Mouse (Mus musculus): Measurements from ENCODE around the gene Tnp2.
A peak's percentile ranks its signal among the peaks of the same experiment; 100 is the strongest.

Gene Tnp2

DNA sequence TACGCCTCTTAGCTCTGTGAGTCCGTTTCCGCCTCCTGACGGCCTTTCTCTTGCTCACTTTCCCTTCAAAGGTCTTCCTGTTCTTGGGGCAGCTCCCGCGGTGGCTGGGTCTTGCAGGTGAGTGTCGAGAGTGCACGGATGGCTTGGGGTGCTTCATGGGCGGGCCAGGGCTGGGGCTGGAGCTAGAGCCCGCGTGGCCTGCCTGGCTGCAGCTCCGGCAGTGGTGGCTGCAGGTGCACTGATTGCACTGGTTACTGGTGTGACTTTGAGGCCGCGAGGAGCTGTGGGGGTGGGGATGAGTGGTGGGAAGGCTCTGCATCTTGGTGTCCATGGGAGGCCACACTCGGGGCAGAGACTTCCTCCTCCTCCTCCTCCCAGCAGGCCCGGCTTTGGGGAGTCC is at the start of gene Tnp2:
Tnp2 (minus strand) TSS at position 390 of the 400 bp plus-strand sequence.
- no peak for DNase-seq (ENCODE audit: low spot score)

DNA sequence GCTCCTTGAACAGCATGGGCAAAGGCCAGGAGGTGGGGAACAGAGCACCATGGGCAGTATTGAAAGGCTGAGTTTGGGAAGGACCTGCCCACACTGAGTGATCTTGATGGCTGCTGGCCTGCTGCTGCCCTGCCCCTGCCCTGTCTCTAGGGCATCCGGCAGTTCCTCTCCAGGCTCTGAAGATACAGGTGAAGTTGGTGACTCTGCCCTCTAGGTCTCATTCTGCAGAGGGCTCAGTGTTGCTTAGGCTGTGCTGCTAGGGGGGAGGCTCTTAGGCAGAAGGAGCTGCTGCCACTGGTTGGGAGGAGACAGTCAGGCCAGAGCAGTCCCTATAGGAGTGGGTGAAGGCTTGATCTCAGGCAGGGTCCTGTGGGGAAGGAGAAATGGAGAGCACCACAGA is 49.4 kb upstream of the Tnp2 start:
- DNase-seq (ENCODE audit: low spot score): no peak

DNA sequence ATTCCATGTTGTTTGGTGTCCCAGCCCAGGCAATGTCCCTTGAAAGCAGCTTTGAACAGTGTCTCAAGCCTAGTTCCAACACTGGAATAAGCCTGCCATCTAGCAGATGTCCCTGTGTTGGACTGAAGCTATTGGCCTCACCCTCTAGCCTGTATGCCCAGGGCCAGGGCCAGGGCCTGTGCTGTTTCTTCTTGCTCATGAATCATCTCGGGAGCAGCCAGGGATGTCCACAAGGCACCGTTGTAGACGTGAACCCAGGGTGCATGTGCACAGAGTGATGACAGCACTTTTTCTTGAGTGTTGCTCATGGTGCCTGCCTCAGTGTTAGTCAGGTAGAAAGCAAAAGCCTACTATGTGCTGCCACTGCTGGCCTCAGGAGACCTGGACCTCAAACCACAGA is 48.8 kb upstream of the Tnp2 start:
- no peak for DNase-seq (ENCODE audit: low spot score)

DNA sequence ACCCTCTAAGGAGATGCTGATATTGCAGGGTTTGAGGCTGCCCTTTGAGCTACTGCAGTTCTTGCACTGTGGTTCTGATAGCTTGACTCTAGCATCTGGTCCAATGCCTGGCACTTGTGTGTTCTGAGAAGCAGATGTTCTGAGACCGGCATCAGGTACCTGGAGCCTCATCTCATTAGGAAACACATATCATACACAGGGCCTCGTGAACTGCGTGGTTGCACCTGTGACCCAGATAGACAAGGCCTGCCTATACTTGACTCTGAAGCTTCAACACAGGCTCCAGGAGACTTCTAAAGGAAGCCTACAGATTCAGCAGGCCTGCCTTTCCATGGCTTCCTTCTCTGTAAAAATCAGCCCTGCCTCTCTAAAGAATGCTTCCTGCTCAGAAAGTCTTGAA is 47.9 kb upstream of the Tnp2 start:
- no peak for DNase-seq (ENCODE audit: low spot score)

DNA sequence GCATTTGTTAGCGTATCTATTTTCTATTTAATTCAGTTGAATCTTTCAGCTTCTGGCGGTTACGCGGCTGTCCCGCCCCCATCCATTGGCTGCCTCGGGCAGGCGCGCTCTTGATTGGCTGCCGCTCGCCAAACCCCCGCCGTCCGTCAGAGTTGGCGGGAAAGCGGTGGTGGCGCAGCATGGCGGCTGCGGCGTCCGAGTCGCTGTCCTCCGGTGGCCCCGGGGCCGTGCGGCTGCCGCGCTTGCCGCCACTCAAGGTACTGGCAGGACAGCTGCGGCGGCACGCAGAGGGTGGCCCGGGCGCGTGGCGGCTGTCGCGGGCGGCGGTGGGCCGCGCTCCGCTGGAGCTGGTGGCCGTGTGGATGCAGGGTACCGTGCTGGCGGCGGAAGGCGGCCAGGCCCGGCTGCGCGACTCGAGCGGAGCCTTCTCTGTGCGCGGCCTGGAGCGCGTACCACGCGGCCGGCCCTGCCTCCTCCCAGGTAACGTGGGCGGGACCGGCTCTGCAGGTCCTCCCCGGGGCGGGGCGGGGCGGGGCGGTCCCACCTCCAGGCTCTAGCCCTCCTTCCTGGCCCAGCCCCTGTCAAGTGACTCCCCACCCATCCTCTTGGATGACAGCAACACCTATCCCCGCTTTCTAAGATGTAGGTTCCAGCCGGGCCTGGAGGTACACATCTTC is 46.6 kb upstream of the Tnp2 start, which contains the start of gene Rmi2:
Rmi2 (plus strand) TSS at position 149 of the 677 bp plus-strand sequence.
- DNase-seq (ENCODE audit: low spot score): peak; percentile 88

DNA sequence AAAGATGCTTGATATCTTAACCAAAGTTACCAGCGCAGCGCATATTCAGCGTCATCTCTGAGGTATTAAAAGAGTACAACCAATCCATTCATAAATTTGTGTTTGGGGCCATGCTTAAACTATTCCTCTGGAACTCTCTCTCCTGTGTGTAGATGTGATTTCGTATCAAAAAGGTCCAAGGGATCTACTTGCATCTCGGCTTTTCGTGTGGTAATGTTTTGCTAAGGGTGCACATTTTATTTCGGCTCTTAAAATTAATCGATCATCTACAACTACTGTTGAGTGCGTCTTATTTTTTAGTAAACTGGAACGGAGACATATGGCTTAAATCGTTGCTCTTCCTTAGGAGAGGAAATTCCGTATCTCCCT is 46.1 kb upstream of the Tnp2 start:
- DNase-seq (ENCODE audit: low spot score): no peak

DNA sequence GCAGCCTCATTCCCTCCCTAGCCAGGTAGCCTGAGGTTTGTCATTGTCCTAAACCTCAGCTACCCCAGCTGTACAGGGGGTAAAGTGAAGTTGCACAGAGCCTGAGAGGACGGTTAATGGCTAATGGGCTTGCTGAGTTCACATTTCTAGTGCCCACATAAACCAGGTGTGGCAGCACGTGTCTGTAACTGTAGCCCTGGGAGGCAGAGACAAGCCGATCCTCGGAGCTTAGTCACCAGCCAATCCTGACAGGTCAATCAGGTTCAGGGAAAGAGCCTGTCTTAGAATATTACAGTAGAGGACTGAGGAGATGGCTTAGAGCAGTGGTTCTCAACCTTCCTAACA is 40.0 kb upstream of the Tnp2 start:
- DNase-seq (ENCODE audit: low spot score): peak; percentile 23

DNA sequence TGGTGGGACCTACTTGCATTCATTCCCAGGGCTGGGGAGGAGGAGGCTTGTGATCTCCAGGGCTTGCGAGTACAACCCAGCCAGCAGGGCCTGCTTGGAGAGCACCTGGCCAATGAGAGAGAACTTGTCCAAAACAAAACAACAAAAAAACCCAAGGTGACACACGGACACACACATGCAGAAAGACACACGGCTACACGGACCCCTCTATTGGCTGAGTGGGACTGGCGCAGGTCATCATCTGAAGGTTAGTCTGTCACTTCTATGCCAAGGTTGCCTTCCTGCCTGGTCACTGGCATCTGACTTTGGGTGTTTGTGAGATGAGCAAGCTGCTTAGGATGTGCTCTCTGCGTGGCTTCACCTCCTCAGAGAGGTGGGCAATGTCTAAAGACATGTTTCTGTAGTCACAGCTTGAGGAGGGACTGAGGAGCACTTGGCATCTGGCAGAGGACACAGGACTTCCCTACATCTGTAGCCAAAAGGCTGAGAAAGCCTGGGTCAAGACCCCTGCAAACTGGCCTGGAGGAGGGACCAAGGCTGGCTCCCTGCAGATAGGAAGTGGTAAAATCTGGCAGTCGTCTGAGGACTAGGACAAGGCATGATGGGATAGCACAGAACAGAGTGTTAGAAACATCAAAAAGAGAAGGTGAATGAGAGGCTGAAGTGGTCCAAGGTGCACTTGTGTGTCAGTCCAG is 39.5 kb upstream of the Tnp2 start:
- DNase-seq (ENCODE audit: low spot score): no peak

DNA sequence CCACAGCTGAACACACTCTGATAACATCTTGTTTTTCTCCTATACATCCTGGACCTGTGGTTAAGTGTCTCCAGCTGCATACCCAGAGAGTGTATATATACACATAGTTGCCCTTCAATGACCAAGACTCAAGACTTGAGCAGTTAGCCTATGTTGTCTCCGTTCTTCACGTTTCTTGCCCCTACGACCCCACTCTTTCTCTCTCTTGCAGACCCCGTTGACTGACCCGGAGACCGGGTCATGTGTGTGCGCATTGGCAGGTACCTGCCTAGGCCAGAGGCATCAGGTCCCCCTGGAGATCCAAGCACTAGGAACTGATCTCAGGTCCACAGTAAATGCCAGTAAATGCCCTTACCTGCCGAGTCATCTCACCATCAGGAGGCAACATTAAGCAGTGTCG is 38.8 kb upstream of the Tnp2 start:
- no peak for DNase-seq (ENCODE audit: low spot score)

DNA sequence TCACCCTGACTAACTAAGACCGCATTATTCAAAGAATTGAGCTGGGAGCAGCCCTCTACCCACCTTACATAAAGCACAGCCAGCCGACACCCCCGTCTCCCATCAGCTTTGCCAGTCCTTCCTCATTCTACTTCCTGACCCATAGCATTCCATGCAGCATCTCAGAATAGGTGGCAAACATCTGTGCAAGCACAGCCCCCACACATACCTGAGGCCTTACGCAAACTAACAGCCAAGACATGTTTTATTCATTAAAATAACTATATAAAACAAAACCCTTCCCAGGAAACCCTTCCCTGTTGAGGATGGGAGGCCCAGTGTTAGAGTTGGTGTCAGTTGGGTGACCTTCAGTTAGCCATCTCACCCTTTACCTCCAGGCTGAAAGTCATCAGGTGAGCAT is 37.4 kb upstream of the Tnp2 start:
- no peak for DNase-seq (ENCODE audit: low spot score)

DNA sequence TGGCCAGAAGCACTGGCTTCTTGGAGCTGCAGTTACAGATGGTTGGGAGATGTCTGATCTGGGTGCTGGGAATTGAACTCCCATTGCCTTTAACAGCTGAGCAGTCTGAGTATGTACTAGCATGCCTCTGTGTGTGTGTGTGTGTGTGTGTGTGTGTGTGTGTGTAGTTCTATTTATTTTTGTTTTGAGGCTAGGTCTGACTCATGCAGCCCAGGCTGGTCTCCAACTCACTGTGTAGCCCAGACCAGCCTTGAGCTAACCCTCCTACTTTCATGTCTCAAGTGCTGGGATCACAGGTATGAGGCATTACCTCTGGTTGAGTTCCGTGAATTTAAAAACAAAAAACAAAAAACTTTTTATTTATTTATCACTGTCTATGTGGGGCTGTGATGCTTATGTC is 36.1 kb upstream of the Tnp2 start:
- no peak for DNase-seq (ENCODE audit: low spot score)

DNA sequence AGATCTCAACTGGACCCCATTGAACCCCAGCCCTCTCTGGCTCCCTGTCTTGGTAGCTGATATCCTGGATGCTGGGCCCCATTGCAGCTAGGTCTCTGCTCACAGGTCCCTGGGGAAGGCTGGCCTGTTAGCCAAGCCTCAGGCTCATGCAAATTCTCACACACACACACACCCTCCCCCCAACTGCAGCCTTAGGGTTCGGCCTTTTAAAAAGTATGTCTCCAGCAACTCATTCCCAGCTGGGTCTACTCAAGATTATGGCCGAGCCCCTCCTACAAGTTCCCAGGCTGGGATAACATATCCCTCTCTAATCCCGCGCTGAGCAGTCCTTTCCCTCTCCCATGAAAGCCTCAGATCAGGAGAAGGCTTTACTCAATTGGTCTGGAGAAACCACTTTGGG is 32.9 kb upstream of the Tnp2 start:
- no peak for DNase-seq (ENCODE audit: low spot score)

DNA sequence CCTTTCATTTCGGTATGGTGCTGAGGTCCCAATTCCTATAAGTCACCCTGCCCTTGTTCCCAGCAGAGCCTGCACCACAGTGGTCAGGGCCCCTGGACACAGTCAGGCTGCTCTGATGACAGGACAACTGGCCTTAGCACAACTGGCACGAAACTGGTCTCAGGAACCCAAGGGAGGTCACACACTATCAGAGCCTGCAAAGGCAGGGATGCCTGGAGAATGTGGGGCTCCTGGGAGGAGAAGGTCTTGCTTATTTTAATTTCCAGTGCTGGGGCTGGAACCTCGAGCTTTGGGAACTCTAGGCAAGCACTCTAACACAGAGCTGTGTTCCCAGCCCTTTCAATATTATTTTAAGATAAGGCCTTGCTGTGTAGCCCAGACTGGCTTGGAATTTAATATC is 31.5 kb upstream of the Tnp2 start:
- DNase-seq (ENCODE audit: low spot score): no peak

DNA sequence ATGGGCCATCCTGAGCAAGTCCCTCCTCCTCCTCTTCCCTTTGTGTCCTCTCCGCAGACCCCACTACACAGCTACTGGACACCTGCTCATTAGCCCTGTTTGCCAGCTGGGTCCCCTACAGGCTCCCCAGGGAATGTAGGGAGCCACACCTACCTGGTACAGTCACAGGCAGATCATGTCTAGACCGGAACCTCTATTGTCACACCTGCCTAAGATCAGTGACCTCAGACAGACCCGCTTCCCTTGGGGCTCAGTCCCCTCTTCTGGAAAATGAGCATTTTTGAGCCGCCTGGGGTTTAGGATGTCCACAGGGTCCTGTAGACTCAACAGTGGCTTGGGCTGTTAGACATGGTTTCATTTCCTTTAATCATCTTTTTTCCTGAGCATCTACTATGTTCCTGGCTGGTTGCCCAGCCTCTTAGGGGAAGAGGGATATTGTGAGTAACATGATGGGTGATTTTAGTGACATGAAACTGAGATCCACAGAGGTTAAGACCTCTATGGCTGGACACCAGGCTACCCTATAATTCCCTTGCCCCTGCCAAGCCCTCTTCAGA is 30.2 kb upstream of the Tnp2 start:
- no peak for DNase-seq (ENCODE audit: low spot score)

DNA sequence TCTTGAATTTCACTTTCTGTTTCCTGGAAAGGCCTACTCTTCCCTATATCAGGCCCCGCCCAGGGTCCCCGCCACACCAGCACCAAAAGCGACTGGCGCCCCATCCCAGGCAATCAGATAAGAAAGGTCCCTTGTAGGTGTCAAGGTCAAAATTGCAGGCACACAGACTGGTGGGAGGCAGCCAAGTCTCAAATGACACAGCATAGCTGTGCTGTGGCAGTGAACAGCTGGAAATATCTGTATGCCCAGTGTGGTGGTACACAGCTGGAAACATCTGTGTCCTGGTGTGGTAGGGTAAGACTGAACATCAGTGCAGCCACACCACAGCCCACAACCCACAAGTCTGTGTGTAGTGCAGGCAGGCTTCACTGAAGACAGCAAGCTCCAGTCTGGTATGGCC is 26.4 kb upstream of the Tnp2 start:
- no peak for DNase-seq (ENCODE audit: low spot score)

DNA sequence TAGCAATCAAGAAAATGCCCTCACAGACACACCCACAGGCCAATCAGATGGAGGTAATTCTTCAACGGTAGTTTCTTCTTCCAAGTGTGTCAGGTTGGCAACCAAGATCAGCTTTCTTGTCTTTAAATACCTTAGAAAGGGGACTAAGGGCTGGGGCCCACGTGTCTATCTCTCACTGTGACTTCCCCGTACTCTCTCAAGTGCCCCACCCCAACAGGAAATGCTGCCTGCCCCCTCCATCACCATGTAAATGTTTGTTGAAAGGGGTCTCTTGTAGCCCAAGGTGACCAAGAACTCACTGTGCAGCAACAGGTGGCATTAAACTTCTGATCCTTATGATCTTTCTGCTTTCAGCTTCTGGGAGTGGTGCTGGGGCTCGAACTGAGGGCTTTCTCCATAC is 25.3 kb upstream of the Tnp2 start:
- DNase-seq (ENCODE audit: low spot score): no peak

DNA sequence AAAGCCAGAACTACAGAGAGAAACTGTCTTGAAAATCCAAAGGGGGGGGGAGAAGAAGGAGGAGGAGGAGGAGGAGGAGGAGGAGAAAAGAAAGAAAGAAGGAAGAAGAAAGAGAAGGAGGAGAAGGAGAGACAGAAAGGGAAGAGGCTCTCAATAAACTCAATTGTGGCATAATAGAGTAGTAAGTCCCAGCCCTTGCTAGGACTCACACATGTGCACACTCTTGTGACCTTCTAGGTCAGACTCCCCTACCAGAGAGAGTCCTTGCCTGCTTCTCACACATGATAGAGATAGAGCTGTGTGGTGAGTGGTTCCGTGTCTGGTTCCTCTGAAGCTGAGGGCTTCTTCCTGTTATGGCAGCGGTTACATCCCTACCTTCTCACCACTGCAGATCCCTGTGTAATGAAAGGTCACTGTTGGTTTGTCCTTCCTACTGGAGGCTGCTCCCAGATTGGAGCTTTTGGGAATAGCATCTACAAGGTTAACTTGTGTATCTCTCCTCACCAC is 24.5 kb upstream of the Tnp2 start, which contains the start of gene Gm11172:
Gm11172 (plus strand) TSS at position 51 of the 507 bp plus-strand sequence.
- DNase-seq (ENCODE audit: low spot score): no peak

DNA sequence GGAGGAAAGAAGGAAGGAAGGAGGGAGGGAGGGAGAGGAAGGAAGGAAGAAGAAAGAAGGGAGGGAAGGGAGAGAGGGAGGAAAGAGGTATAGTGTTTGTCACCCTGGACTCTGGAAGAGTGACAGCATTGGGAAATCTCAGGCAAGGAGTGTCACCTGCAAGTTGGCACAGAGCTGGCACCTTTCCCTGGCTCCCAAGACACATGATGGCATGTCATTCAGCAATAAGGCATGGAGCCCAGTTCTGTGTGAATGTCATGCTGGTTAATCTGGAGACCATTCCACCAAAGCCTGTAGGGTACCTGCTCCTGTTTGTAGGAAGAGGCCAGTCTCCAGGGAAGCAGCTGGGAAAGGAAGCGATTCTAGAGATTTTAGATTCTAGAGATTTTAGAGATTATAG is 21.9 kb upstream of the Tnp2 start:
- no peak for DNase-seq (ENCODE audit: low spot score)

DNA sequence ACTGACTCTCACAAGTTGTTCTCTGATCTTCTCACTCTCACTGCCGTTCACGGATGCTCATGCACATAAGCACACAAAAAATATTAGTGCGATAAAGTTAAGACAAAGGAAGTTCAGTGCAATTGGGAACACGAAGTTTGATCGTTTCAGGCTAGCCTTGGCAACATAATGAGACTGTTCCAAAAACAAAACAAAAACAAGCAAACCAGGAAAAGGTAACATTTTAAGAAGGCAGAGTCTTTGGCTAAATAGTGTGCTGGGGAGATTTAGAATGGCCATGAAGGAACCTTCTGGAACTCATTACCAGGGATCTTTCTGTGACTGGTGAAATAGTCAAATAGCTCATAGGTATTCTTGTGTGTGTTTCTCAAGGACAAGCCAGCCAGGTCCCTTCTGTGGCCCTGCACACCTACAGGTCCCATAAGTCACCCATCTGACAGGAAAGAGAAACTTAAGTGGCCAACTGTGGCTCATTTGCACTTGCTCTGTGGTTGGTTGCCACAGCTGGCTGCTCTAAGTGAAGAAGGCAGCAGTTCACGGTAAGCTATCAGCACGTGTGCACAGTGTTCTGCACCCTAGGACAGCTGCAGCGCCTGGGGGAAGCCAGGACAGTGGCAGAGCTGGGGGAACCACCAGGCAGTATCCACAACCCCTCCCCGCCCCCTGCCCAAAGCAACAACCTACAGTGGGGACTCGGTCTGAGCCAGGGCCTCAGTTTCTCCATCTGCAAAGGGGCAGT is 17.5 kb upstream of the Tnp2 start, which contains the start of gene Prm1:
Prm1 (minus strand) TSS at position 51 of the 739 bp plus-strand sequence.
- DNase-seq (ENCODE audit: low spot score): no peak

DNA sequence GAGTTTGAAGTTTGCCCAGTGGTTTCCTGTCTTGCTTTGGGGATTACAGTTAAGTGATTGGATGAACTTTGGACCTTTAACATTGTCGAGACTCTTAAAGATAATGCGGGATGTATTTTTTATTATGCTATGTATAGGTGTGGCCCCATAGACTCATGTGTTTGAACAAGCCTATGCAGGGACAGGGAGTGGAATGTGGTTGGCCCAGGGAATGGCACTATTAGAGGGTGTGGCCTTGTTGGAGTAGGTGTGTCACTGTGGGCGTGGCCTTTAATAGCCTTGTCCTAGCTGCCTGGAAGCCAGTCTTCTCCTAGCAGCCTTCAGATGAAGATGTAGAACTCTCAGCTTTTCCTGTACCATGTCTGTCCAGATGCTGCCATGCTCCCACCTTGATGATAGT is 14.0 kb upstream of the Tnp2 start:
- peak; percentile 24 for DNase-seq (ENCODE audit: low spot score)

DNA sequence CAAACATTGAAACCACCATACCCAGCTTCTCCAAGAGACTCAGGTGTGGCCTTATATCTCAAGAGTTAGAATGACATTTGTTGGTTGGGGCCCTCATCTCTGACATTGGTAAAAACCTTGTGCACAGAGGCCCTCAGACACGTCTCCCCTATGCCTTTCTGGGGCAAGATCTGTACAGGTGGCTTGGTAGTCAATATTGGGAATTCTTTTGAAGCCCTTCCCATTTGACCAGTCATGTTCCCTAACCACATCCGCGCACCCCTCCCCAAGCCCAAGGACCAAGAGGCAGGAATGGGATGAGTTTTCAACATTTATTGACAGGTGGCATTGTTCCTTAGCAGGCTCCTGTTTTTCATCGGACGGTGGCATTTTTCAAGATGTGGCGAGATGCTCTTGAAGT is 7.6 kb upstream of the Tnp2 start, which contains the start of gene Prm2:
Prm2 (minus strand) TSS at position 101 of the 400 bp plus-strand sequence.
- DNase-seq (ENCODE audit: low spot score): no peak

DNA sequence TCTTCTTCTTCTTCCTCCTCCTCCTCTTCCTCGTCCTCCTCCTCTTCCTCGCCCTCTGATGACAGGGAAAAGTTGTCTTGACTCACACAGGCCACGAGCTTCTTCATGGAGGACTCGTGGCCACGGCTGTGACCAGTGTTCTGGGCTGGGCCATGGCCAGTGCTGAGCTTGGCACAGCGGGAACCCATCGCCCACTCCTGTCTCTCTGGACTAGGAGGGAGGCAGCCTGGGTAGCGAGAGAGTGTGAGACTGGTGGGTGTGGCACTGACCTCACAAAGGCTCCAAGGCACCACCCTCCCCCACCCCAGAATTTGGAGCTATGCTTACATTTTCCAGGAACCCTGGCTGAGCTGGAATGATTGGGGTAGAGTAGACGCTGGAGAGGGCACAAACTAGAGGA is 2.2 kb upstream of the Tnp2 start, which contains the start of gene Prm3:
Prm3 (minus strand) TSS at position 213 of the 400 bp plus-strand sequence.
- no peak for DNase-seq (ENCODE audit: low spot score)

All from urinary bladder, postnatal 14 days (tissue).